Mouse (Mus musculus) heart, embryonic 11.5 days (tissue): ENCODE results near the gene Medag. TPM values are rescaled to one million over a fixed set of nuclear protein-coding genes. Genes with fewer than 3 reads are reported as not detected.

Source experiments
- ATAC-seq: fragments of 200-750 bp; cut with Nextera tagmentation; replicated peaks from 2 replicates; pipeline ENCODE4 v1.8.0; 2017; ENCODE audit warnings: moderate library complexity; ENCODE audit not compliant: insufficient number of reproducible peaks, low FRiP score, low TSS enrichment
- H3K27ac ChIP-seq: fragments of 300-500 bp; sonication (generic); 2 replicates; pipeline ENCODE4 v1.5.1; 2014; ENCODE audit warnings: mild to moderate bottlenecking, low read depth, low read length
- H3K27me3 ChIP-seq: fragments of 300-500 bp; sonication (generic); 2 replicates; pipeline ENCODE4 v1.6.1; 2014; ENCODE audit warnings: mild to moderate bottlenecking, low read length, mixed read lengths; ENCODE audit not compliant: control insufficient read depth, insufficient read depth
- H3K36me3 ChIP-seq: fragments of 300-500 bp; sonication (generic); 2 replicates; pipeline ENCODE4 v1.6.1; 2014; ENCODE audit warnings: mild to moderate bottlenecking, low read length, moderate library complexity, mixed read lengths; ENCODE audit not compliant: control insufficient read depth, insufficient read depth
- H3K4me1 ChIP-seq: fragments of 300-500 bp; sonication (generic); 2 replicates; pipeline ENCODE4 v1.6.1; 2014; ENCODE audit warnings: low read length; ENCODE audit not compliant: control insufficient read depth, insufficient read depth
- H3K4me2 ChIP-seq: fragments of 300-500 bp; sonication (generic); 2 replicates; pipeline ENCODE4 v1.6.1; 2014; ENCODE audit warnings: mild to moderate bottlenecking, moderate library complexity
- H3K4me3 ChIP-seq: fragments of 300-500 bp; sonication (generic); 2 replicates; pipeline ENCODE4 v1.5.1; 2014; ENCODE audit warnings: low read depth, low read length
- H3K9ac ChIP-seq: fragments of 300-500 bp; sonication (generic); 2 replicates; pipeline ENCODE4 v1.6.1; 2014; ENCODE audit warnings: mild to moderate bottlenecking, low read depth, low read length, moderate library complexity
- H3K9me3 ChIP-seq: fragments of 300-500 bp; sonication (generic); replicated peaks from 2 replicates; pipeline ENCODE4 v1.6.1; 2016; ENCODE audit warnings: low read length; ENCODE audit not compliant: control insufficient read depth
- WGBS: fragments of 180-500 bp; shearing (Covaris S2); extraction: QIAGEN DNeasy Blood & Tissue Kit; methylation state at CpG from one replicate; pipeline ENCODE4 v1.1.7; 2014; ENCODE audit not compliant: insufficient replicate concordance; 5-methylcytosine and 5-hydroxymethylcytosine counted together
- polyA plus RNA-seq: library from polyadenylated mRNA; unstranded; fragments of >200 nt; fragmentation: Nextera tagmentation; extraction: Ambion mirVana; gene quantifications from 2 replicates; pipeline ENCODE4 v1.2.1, GENCODE M21; 2014

Medag gene
- polyA plus RNA-seq, 1 experiment from 2014 or later = 0.96 TPM

- Histone ChIP-seq H3K36me3 (no peaks in the 10 kb centered on the region), H3K27ac (0 out of 2 replicates have a peak overlapping the region, but pooled peaks have one; percentile 4), H3K4me1 (0 out of 2 replicates have a peak, but pooled peaks cover 4% of the 10 kb centered on the region), H3K4me2 (peak overlapping the region; percentile 92), H3K9me3 (no peaks in the 10 kb centered on the region), H3K9ac (peak overlapping the region; percentile 71; the same call in 1 of the 2 replicates), H3K4me3 (peak overlapping the region; percentile 49), H3K27me3 (no peaks in the 10 kb centered on the region)
- 0 out of 2 replicates have a peak, but pooled peaks have one; percentile 72 for ATAC-seq
- WGBS = 1% methylated on average over 18 of the region's 18 CpGs
Observed at GRCm38 (mm10) chr5:149440180-149440573, 28.6 kb downstream of the Medag start.

- Histone ChIP-seq H3K4me2 (no peak overlapping the region), H3K4me1 (0 out of 2 replicates have a peak, but pooled peaks cover 4% of the 10 kb centered on the region), H3K27me3 (no peaks in the 10 kb centered on the region), H3K9ac (no peak overlapping the region), H3K4me3 (no peak overlapping the region), H3K36me3 (no peaks in the 10 kb centered on the region), H3K27ac (no peak overlapping the region), H3K9me3 (no peaks in the 10 kb centered on the region)
- 52% methylated on average over 14 of the region's 14 CpGs for whole genome bisulfite sequencing
- ATAC-seq = no peak
Observed at GRCm38 (mm10) chr5:149441646-149442276, 30.2 kb downstream of the Medag start.

- Histone ChIP-seq H3K4me3 (no peak overlapping the region), H3K9me3 (no peaks in the 10 kb centered on the region), H3K27ac (no peak overlapping the region), H3K4me1 (0 out of 2 replicates have a peak, but pooled peaks cover 4% of the 10 kb centered on the region), H3K27me3 (no peaks in the 10 kb centered on the region), H3K36me3 (no peaks in the 10 kb centered on the region), H3K9ac (no peak overlapping the region), H3K4me2 (no peak overlapping the region)
- WGBS = 67% methylated on average over 15 of the region's 15 CpGs
- ATAC-seq = no peak
Observed at GRCm38 (mm10) chr5:149442277-149442660, 30.7 kb downstream of the Medag start.

GRCm38 (mm10) chr5:149444451-149444850 lies 32.9 kb downstream of the Medag start:
- Histone ChIP-seq H3K4me2 (no peak overlapping the region), H3K27ac (no peak overlapping the region), H3K9ac (no peak overlapping the region), H3K4me1 (0 out of 2 replicates have a peak, but pooled peaks cover 4% of the 10 kb centered on the region), H3K27me3 (no peaks in the 10 kb centered on the region), H3K9me3 (no peaks in the 10 kb centered on the region), H3K4me3 (no peak overlapping the region), H3K36me3 (no peaks in the 10 kb centered on the region)
- 59% methylated on average over 4 of the region's 4 CpGs for WGBS
- ATAC-seq = no peak

GRCm38 (mm10) chr5:149446495-149446894 lies 34.9 kb downstream of the Medag start:
- Histone ChIP-seq H3K36me3 (no peaks in the 10 kb centered on the region), H3K9ac (no peak overlapping the region), H3K4me2 (no peak overlapping the region), H3K9me3 (no peaks in the 10 kb centered on the region), H3K27me3 (no peaks in the 10 kb centered on the region), H3K4me3 (no peak overlapping the region), H3K4me1 (no peaks in the 10 kb centered on the region), H3K27ac (no peak overlapping the region)
- 81% methylated on average over 7 of the region's 7 CpGs for WGBS
- no peak for ATAC-seq

GRCm38 (mm10) chr5:149447733-149448132 lies 36.2 kb downstream of the Medag start:
- no peak for ATAC-seq
- WGBS = 78% methylated on average over 5 of the region's 5 CpGs
- no peaks in the 10 kb centered on the region for H3K9me3 ChIP-seq
- no peak overlapping the region for H3K9ac ChIP-seq
- no peaks in the 10 kb centered on the region for H3K4me1 ChIP-seq
- no peaks in the 10 kb centered on the region for H3K27me3 ChIP-seq
- H3K36me3 ChIP-seq = no peaks in the 10 kb centered on the region
- no peak overlapping the region for H3K4me2 ChIP-seq
- H3K4me3 ChIP-seq = no peak overlapping the region
- H3K27ac ChIP-seq = no peak overlapping the region

GRCm38 (mm10) chr5:149449406-149449805 lies 37.9 kb downstream of the Medag start:
- Histone ChIP-seq H3K36me3 (no peaks in the 10 kb centered on the region), H3K27ac (no peak overlapping the region), H3K4me2 (no peak overlapping the region), H3K27me3 (no peaks in the 10 kb centered on the region), H3K4me1 (no peaks in the 10 kb centered on the region), H3K4me3 (no peak overlapping the region), H3K9me3 (no peaks in the 10 kb centered on the region), H3K9ac (no peak overlapping the region)
- 80% methylated on average over 7 of the region's 7 CpGs for WGBS
- ATAC-seq = no peak

GRCm38 (mm10) chr5:149451209-149451681 lies 39.7 kb downstream of the Medag start:
- Histone ChIP-seq H3K4me3 (no peak overlapping the region), H3K27ac (no peak overlapping the region), H3K27me3 (no peaks in the 10 kb centered on the region), H3K4me1 (no peaks in the 10 kb centered on the region), H3K36me3 (no peaks in the 10 kb centered on the region), H3K9me3 (no peaks in the 10 kb centered on the region), H3K4me2 (no peak overlapping the region), H3K9ac (no peak overlapping the region)
- WGBS = 57% methylated on average over 7 of the region's 7 CpGs
- ATAC-seq = no peak

GRCm38 (mm10) chr5:149454281-149454680 lies 42.7 kb downstream of the Medag start:
- Histone ChIP-seq H3K9me3 (no peaks in the 10 kb centered on the region), H3K27ac (no peak overlapping the region), H3K9ac (no peak overlapping the region), H3K4me2 (no peak overlapping the region), H3K27me3 (no peaks in the 10 kb centered on the region), H3K36me3 (no peaks in the 10 kb centered on the region), H3K4me1 (no peaks in the 10 kb centered on the region), H3K4me3 (no peak overlapping the region)
- 27% methylated on average over 6 of the region's 6 CpGs for WGBS
- no peak for ATAC-seq
